Mouse (Mus musculus) thymus, postnatal 10 days (tissue): ENCODE data around the gene Dnajc21.
"Not testable (repeated sequence)": the region's sequence is repeated elsewhere in the genome, so short reads cannot be mapped to it uniquely, and the experiment has no call there.

Source experiments
- DNase-seq, 2 experiments: peaks; one replicate each; pipeline ENCODE4 v3.0.0; 2021; ENCODE audit warnings: low spot score in 2 of 2

The Dnajc21 gene

DNA sequence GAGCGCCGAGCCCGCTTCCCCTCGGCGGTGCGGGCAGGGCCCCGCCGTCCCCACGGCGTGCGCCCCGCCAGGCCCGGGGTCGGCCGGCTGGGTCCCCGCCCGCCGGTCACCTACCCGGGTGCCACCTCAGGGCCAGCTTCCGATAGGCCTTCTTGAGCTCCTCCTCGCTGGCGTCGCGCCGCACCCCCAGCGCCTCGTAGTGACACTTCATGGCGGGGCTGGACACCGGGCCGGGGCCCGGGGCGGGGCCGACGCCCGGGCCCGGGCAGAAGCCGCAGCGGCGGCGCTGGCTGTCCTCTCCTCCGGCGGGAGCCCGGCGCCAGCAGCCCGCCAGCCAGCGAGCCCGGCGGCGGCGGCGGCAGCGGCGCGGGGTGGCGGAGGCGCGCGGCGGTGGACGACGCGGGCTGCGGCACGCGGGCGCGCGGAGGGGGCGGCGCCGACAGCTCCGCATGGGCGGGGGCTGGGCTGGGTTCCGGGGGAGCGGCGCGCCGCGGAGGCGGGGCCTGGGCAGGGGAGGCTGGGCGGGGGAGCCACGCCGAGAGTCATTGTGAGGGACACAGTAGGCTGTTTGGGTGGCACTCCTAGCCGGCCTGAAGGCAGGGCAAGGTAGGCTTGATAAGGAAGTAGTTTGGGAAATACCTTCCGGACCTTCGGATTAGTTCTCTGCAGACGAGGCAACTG lies at the start of gene Dnajc21:
TSS of gene Dnajc21 (minus strand) at position 366 of the 681 bp plus-strand sequence.
- peak; percentile 71 to 86 for DNase-seq

DNA sequence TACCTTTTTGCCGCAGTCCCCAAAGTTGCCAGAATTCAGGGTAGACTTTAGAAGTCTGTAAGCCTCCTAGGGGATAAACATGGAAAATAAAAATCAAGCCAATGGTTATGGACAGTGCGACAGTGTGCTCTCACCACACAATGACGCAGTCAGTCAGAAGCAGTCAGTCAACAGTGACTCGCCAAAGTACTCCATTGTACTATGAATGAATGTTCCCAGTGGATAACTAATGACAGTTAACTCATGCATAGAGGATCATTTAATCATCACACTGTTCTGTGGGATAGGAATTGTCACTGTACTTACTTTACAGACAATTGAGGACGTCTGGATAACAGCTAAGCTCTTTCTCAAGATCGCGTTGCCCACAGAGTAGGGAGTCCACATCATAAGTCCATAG lies 44.9 kb upstream of the Dnajc21 start:
- DNase-seq: no peak

- no peak for DNase-seq
Observed at GRCm38 (mm10) chr15:10506099-10506498, 35.8 kb upstream of the Dnajc21 start.

DNA sequence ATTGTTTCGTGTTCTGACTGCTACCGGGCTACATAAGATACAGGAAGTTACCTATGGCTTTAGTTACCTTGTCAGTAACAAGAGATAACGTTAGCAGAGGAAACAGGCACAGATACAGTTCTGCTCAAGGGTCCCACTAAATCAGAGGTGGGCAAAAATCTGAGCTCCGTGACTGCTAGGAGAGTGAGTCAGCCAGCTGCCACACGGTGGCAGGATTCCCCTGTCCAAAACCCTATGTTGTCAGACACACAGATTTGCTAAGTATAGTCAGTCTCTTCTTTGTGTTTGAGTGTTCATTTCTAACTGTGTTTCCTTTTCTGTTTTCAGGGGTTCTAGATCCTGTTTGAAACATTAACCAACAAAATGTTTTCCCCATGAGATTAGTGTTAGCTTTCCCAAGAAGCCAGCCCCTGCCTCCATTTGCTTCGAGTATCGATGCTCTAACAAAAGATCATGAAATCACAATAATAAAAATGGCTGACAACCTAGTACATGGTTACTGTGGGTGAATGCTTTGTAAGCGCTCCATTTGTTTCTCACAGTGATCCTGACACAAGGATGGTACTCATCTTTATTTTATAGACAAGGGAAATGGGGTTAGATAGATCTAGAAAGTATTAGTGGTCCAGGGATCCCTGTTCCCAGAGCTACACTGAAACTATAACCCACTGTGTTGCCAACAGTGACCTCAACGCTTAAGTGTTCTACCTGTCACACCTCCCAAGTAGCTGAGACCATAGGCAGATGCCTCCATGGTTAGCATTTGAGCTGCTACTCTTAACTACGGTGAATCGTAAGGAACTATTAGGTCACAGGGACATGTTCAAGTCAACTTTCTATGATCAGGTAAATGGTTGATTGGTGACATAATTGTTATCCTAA lies 30.8 kb upstream of the Dnajc21 start:
- no peak for DNase-seq

DNA sequence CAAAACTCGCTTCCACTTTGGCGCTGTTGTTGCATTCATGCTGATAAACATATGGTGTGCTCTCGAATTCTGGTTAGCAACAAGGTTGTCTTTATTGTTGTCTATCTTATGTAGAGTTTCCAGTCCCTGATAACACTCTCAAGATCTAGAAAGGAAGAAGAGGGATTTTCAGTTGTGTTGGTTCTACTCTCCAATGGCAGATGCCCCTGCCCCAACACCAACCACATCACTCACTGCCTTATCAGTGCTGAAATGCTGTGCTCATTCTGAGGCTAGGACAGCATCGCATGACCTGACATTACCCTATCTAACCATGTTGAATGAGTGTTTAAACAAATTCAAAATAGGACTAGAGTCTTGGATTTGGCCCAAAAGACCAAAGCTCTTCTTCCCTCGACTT lies 29.7 kb upstream of the Dnajc21 start:
- DNase-seq: no peak

DNA sequence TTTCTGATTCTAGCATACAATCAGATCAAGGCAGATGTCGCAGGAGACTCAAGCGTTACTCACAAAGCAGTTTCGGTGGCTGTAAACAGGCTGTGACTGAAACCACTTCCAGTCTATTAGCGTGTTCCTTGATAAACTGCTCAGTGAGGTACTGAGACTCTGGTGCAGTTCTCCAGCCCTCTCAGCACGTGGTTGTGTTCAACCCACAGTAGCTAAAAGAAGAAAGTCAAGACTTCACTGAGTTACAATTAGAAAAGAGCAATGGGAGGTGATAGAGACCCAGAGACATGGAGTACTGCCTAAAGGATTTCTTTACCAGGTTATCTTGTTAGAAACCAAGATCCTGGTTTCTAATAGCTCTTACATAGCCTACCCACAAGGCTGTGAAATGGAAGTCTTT lies 29.3 kb upstream of the Dnajc21 start:
- no peak for DNase-seq

DNA sequence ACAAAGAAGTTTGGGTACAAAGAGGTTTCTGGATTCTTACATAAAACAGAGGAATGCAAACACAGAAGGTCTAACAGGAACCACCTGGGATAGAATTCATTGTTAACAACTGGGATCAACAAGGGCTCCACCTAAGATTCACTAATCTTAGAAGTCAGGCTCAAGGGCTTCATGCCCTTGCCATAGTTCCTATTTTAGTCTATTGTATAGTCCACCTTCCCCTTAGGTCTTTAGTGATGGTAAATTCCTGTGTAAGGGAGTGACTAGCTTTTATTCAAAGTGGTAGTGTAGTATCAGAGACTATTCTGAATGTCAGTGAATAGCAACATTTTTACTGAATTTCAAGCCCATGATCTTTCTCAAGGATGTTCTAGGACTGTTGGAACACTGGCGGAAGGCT lies 26.4 kb upstream of the Dnajc21 start:
- not testable (repeated sequence) for DNase-seq

- DNase-seq: no peak
Observed at GRCm38 (mm10) chr15:10495944-10496343, 25.6 kb upstream of the Dnajc21 start.

- DNase-seq: no peak
Observed at GRCm38 (mm10) chr15:10490101-10490500, 19.8 kb upstream of the Dnajc21 start.

- DNase-seq: no peak
Observed at GRCm38 (mm10) chr15:10487246-10487645, 16.9 kb upstream of the Dnajc21 start.

GRCm38 (mm10) chr15:10486365-10486839 lies 16.1 kb upstream of the Dnajc21 start:
- DNase-seq: no peak

DNA sequence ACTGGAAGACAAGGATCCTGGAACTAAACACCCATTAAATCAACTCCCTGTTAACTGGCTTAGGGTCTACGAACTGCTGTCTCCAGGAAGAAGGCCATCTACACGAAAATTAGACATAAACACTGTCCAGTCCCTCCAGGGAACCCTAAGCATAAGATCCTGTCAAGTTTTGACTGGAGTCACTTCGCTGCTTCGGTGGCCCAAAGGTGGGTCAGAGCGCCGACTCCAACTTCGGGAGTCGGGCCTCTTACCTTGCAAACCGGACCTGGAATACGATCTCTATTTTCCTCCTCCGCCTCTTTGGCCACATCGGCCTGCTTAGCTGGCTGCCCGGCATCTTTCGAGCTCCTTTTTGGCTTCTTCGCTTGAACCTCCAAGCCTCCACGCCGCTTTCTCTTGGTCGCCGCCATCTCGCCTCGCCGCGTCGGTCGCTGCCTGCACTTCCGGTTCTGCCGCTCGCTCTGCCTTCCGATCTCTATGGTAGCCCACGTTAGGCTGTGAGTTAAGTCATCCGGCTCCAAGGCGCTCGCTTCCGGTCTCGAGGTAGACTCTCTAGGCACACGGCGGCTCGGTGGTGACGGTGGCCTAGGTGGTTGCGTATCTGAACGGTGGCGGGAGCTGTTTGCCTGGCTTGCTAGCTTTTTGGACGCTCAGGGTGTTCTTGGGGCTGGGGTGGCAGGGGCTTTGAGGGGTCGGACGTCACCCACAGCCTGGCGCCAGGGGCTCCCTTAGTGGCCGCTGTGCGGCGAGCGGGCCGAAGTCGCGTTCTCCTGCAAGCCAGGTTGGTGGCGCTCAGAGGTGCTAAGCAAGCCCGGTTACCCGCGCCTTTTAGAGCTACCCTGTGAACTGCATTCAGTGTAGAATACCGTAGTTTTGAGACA lies 15.4 kb upstream of the Dnajc21 start, which contains the start of the genes Brix1 and Rad1:
TSS of gene Brix1 (minus strand) at position 464 of the 881 bp plus-strand sequence.
TSS of gene Rad1 (plus strand) at position 535 of the 881 bp plus-strand sequence.
- DNase-seq: peak; percentile 83 to 88

- DNase-seq: no peak
Observed at GRCm38 (mm10) chr15:10470941-10471340, 625 bp upstream of the Dnajc21 start.

DNA sequence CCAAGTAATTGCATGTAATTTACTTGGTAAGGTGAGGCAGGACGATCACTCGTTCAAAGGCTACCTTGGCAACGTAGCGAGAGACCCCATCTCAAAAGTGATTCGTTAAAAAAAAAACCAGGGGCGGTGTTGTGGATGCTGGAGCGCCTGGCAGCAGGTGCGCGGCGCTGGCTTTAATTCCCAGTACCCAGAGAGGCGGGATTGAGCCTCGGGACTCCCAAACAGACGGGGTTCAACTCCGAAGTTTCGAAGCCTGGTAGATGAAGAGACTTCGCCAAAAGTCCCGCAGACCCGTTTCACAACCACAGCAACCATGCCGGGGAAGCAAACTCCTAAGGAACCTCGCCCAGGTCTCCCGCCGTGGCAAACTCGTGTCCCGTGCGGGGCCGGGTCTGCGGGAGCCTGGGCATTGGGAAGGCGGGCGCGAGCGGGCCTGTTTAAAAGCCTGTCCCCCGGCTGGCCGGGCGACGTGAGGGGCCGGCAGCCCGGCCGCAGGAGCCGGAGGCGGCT lies 620 bp downstream of the Dnajc21 start:
- peak; percentile 10 to 23 for DNase-seq

DNA sequence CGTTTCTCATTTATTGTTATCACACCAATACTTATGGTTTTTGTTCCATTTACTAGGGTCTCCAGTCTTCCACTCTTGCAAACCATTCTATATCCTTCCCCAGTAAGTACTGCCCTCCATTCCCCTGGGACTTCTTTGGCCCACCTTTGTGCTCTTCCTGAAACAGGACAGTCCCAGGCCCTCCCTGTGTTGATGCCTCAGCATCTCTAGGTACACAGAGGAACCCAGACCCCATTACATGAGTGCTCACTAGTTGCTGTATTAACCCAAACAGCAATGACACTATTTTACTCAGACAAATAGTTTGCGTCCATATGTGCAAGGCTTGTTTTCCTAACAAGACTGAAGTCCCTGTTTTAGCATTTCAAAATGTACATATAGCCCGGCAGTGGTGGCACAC lies 1.6 kb downstream of the Dnajc21 start:
- no peak for DNase-seq

DNA sequence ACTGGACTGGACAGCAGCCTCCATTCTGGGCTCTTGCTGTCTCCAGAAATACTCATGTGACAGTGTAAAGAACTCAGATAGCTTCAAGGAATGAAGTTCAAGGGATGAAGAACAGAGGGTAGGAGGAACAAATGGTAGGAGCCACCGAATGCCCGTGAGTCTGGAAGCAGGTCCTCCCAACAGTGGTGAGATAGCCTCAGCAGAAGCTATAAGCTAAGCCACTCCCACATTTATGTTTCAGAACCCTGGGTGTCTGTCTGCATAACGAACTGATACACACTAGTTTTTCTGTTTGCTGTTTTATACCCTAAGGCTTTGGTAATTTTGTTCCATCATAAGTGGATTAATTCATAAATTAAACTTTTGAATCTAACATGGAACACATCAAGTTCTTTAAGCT lies 5.6 kb downstream of the Dnajc21 start:
- no peak for DNase-seq

DNA sequence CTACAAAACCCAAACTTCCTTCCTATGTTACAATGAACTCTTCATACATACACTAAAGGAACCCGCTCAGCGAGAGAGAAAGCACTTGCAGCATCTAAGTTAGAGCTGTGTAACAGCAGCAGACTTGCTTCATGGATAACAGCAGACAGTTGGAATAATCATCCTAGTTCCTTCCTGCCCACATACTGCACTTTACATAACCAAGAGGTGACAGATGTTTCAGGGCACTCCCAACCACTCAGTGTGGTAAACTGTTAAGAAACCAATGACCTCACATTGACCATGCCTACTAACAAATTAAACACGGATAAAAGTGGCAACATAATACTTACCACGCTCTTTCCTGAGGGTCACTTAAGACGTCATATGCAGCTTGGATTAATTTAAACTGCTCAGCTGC lies 6.8 kb downstream of the Dnajc21 start:
- no peak for DNase-seq

GRCm38 (mm10) chr15:10460986-10461385 lies 9.3 kb downstream of the Dnajc21 start:
- no peak for DNase-seq

DNA sequence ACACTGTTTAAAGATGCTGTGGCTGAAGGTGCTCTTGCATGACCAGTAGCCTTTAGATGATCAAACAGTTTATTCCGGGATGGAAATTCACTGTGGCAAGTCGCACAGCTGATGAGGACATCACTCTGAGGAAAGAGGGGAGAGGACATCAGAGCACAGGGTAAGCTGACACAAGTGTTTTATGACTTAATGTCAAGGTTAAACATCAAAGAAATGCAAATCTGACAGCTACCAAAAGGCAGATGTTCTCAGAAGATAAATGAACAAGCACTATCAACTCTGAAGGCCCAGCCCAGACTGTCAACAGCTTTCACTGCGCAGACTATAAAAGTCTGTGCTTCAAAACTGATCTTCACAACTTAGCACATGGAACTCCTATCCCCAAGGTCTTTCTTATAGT lies 23.2 kb downstream of the Dnajc21 start:
- no peak for DNase-seq

DNA sequence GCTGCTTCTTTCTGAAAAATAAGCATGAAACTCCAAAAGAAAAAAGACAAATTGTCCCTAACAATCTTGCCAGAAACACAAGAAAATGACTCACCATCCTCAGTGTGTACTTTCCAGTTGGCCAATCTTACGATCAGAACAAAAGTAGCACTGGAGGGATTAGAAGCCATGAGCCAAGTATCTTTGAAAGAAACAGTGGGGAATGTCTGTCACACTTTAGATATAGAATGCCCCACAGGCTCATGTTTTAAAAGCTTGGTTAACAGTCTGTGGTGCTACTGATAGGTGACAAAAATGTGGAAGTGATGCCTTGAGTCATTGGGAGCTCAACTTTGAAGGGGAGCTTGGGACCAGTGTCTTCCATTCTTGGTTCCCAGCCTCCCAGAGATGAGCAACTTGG lies 28.0 kb downstream of the Dnajc21 start:
- DNase-seq: no peak

DNA sequence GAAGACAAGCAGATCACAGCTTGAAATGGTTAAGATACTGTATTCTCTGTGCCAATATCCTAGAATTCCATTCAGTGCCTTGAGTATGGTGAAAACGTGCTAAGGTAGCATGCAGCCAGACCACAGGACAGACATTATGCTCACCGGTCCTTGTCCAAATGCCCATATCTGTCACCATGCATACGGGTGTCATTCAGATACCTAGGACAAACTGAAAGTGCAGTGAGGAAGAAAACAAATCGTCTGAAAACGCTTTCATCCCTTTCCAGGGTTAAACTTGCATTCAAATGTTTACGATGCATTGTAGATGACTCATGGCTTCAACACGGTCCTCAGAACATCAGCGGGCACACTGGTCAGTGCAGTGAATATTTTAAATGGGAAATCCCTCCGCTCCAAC lies 28.8 kb downstream of the Dnajc21 start:
- no peak for DNase-seq

DNA sequence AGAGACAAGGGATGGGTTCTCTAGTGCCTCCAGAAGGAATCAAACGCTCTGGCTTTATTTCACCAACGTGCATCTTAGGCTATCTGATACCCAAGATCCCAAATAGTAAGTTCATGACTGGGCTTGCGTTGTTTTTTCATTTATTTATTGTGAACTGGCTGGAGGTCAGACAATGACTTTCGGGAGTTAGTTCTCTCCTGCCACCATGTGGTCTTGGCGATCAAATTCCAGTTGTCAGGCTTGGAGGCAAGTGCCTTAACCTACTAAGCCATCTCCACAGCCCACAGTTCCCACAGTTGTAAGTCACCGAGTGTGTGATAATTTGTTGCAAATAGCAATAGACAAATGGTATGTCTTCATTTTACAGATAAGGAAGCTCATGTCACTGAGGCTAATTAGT lies 30.4 kb downstream of the Dnajc21 start:
- no peak for DNase-seq
